Mouse (Mus musculus) hindbrain, embryonic 15.5 days (tissue): ENCODE data around the gene Ttll3. TPM values are rescaled to one million over a fixed set of nuclear protein-coding genes. Genes with fewer than 3 reads are reported as not detected.

Experiments
- ATAC-seq: fragments of 200-750 bp; cut with Nextera tagmentation; 2 replicates; pipeline ENCODE4 v1.8.0; 2017; ENCODE audit warnings: low read depth, moderate number of reproducible peaks, moderate TSS enrichment; ENCODE audit not compliant: low FRiP score
- H3K27ac ChIP-seq: fragments of 300-500 bp; sonication (generic); replicated peaks from 2 replicates; pipeline ENCODE4 v1.5.1; 2015; ENCODE audit warnings: mild to moderate bottlenecking, inconsistent platforms
- H3K27me3 ChIP-seq: fragments of 300-500 bp; sonication (generic); 2 replicates; pipeline ENCODE4 v1.6.1; 2015; ENCODE audit warnings: control low read depth, inconsistent platforms
- H3K36me3 ChIP-seq: fragments of 300-500 bp; sonication (generic); 2 replicates; pipeline ENCODE4 v1.6.1; 2015; ENCODE audit warnings: control low read depth, inconsistent platforms
- H3K4me1 ChIP-seq: fragments of 300-500 bp; sonication (generic); replicated peaks from 2 replicates; pipeline ENCODE4 v1.6.1; 2015; ENCODE audit warnings: control low read depth, inconsistent platforms
- H3K4me2 ChIP-seq: fragments of 300-500 bp; sonication (generic); 2 replicates; pipeline ENCODE4 v1.6.1; 2015; ENCODE audit warnings: moderate library complexity, mild to moderate bottlenecking, inconsistent platforms
- H3K4me3 ChIP-seq: fragments of 300-500 bp; sonication (generic); 2 replicates; pipeline ENCODE4 v1.5.1; 2015; ENCODE audit warnings: mild to moderate bottlenecking, inconsistent platforms
- H3K9ac ChIP-seq: fragments of 300-500 bp; sonication (generic); 2 replicates; pipeline ENCODE4 v1.6.1; 2015; ENCODE audit warnings: inconsistent platforms
- H3K9me3 ChIP-seq: fragments of 300-500 bp; sonication (generic); 2 replicates; pipeline ENCODE4 v1.6.1; 2016; ENCODE audit warnings: control low read depth, inconsistent platforms
- WGBS: fragments of 180-500 bp; shearing (Covaris S2); methylation state at CpG from one replicate; pipeline ENCODE4 v1.1.7; 2015; 5-methylcytosine and 5-hydroxymethylcytosine counted together
- polyA plus RNA-seq: library from polyadenylated mRNA; unstranded; fragments of >200 nt; fragmentation: Nextera tagmentation; extraction: Ambion mirVana; gene quantifications from 2 replicates; pipeline ENCODE4 v1.2.1, GENCODE M21; 2015

Gene Ttll3
- polyA plus RNA-seq, 1 experiment from 2014 or later, result 11.3 TPM

DNA sequence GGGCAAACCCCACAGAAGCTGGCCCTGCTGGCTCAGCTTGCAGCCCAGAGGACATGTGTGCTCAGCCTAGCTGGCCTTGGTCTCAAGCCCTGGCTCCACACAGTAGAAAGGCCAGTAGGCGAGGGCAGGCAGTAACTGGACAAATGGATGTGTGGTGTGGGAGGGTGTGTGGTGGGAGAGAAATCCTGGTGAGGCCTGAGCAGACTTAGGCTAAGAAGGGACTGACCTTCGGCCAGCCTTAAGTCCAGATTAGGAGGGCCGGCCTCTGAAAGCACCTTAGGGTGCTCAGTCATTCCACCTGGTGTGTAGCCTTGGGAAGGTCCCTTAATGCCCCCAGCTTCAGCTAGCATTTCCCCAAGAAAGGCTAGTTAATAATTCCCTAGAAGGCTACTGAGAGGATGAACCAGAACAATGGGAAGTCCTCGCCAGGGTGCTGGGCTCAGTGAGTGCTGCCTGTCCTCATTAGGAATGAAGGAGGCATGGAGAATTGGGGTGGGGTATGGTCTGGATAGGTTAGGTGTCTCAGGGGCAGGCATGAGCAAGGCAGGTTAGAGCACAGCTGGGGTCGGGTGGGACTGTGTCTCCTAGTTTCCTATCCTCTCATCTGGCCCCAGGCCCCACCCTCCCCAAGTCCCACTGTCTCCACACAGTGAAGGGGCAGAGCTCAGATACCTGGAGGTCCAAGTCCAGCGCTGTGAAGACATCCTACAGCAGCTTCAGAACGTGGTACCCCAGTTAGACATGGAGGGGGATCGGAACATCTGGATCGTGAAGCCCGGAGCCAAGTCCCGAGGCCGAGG lies 15.8 kb downstream of the Ttll3 start:
- Histone ChIP-seq H3K9me3 (no peaks in the 10 kb centered on the region), H3K4me1 (no peaks in the 10 kb centered on the region), H3K36me3 (no peaks in the 10 kb centered on the region), H3K4me3 (no peak overlapping the region), H3K9ac (no peak overlapping the region), H3K27me3 (no peaks in the 10 kb centered on the region), H3K4me2 (no peak overlapping the region), H3K27ac (no peak overlapping the region)
- 74% methylated on average over 12 of the region's 12 CpGs for WGBS
- no peak for ATAC-seq

GRCm38 (mm10) chr6:113405483-113405882 lies 16.4 kb downstream of the Ttll3 start:
- no peak overlapping the region for H3K4me2 ChIP-seq
- no peak overlapping the region for H3K27ac ChIP-seq
- no peak for ATAC-seq
- 90% methylated on average over 6 of the region's 6 CpGs for WGBS
- H3K4me3 ChIP-seq, result no peak overlapping the region
- no peaks in the 10 kb centered on the region for H3K27me3 ChIP-seq
- no peaks in the 10 kb centered on the region for H3K36me3 ChIP-seq
- H3K9ac ChIP-seq, result no peak overlapping the region
- H3K9me3 ChIP-seq, result no peaks in the 10 kb centered on the region
- no peaks in the 10 kb centered on the region for H3K4me1 ChIP-seq

DNA sequence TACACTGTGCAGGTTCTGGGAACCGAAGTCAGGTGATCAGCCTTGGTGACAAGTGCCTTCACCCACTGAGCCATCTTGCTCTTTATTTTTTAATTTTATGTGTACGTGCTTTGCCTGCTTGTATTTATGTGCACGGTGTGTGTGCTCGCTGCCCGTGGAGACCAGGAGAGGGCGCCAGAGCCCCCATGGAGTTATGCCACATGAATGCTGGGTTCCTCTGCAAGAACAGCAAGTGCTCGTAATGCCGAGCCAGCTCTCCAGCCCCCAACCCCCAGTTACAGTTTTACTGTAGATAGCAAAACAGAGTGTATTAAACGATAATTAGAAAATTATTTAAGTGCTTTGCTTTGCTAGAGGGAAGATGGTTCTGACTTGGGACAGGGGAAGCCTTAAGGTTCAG lies 17.6 kb downstream of the Ttll3 start:
- no peak for ATAC-seq
- no peaks in the 10 kb centered on the region for H3K27me3 ChIP-seq
- H3K4me2 ChIP-seq, result no peak overlapping the region
- no peak overlapping the region for H3K27ac ChIP-seq
- H3K4me1 ChIP-seq, result no peaks in the 10 kb centered on the region
- no peak overlapping the region for H3K9ac ChIP-seq
- H3K36me3 ChIP-seq, result no peaks in the 10 kb centered on the region
- H3K4me3 ChIP-seq, result no peak overlapping the region
- 78% methylated on average over 9 of the region's 9 CpGs for WGBS
- H3K9me3 ChIP-seq, result no peaks in the 10 kb centered on the region

DNA sequence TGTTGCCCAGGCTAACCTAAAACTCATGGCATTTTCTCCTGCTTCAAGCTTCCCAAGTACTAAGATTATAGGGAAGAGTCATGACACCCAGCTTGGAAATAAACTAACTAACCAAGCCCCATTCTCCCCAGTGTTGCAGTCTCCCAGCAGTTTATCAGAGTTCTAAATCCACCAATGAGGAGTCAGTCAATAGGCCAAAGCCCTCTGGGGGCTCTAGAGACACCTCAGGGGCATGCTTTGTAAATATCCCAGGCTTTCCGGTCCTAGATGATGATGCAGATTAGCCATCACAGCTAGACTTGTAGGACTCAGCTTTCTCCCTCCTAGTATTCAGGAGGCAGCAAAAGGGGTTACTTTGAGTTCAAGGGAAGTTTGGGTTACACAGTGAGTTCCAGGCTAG lies 20.9 kb downstream of the Ttll3 start:
- Histone ChIP-seq H3K9ac (no peak overlapping the region), H3K4me3 (no peak overlapping the region), H3K27ac (no peak overlapping the region), H3K4me1 (no peaks in the 10 kb centered on the region), H3K4me2 (no peak overlapping the region), H3K36me3 (peaks cover 4% of the 10 kb centered on the region; the same call in 1 of the 2 replicates), H3K9me3 (no peaks in the 10 kb centered on the region), H3K27me3 (no peaks in the 10 kb centered on the region)
- WGBS, result 64% methylated on average over 1 of the region's 1 CpGs
- ATAC-seq, result no peak

DNA sequence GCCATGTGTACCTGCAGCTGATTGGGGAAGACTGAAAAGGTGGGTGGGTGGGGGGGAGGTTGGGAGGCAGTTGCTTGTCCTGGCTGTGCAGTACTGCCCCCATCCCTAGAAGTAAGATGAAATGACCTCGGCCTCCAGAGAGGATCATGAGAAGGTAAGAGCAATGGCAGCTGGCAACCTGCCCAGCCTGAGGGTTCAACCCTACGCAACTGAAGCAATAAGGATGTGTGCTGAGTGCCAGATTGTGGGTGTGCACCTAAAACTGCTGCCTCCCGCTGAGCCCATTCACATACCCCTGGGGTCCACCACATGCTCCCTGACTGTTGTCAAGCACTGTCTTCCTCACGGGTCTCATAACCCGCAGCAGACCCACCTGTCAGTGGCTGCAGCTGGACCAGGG lies 27.4 kb downstream of the Ttll3 start:
- no peak for ATAC-seq
- WGBS, result 78% methylated on average over 5 of the region's 5 CpGs
- peaks cover 18% of the 10 kb centered on the region for H3K4me1 ChIP-seq
- no peak overlapping the region for H3K4me2 ChIP-seq
- no peaks in the 10 kb centered on the region for H3K9me3 ChIP-seq
- H3K27me3 ChIP-seq, result no peaks in the 10 kb centered on the region
- no peak overlapping the region for H3K27ac ChIP-seq
- no peak overlapping the region for H3K4me3 ChIP-seq
- H3K9ac ChIP-seq, result no peak overlapping the region
- H3K36me3 ChIP-seq, result peaks cover 5% of the 10 kb centered on the region; the same call in 1 of the 2 replicates

GRCm38 (mm10) chr6:113418441-113419198 lies 29.6 kb downstream of the Ttll3 start:
- ATAC-seq, result peak; percentile 68
- Histone ChIP-seq H3K4me2 (peak overlapping the region; percentile 96), H3K9me3 (no peaks in the 10 kb centered on the region), H3K36me3 (peaks cover 5% of the 10 kb centered on the region; the same call in 1 of the 2 replicates), H3K4me3 (peak overlapping the region; percentile 55), H3K4me1 (peaks cover 18% of the 10 kb centered on the region), H3K27ac (peak overlapping the region; percentile 63), H3K9ac (peak overlapping the region; percentile 56), H3K27me3 (no peaks in the 10 kb centered on the region)
- WGBS, result 17% methylated on average over 16 of the region's 16 CpGs

DNA sequence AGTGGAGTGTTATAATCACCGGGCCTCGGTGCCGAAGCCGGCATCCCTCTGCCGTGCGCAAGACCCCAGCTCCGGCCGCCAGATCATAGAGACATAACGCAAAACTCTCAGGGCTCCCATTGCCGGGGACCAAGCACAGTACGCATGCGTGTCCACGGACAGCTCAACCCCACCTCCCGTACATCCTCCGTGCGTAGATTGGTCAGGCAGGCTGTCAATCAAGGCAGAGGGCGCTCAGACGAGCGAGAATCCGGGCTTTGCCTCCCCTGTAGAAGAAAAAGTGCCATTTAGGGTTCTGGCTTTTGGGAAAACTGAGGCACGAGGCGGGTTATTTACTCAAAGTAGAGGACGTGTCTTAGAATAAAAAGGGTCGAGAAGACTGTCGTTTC lies 30.1 kb downstream of the Ttll3 start, which contains the start of gene Rpusd3:
Gene Rpusd3 (minus strand): TSS at position 142 of the 389 bp plus-strand sequence.
- Histone ChIP-seq H3K4me2 (peak within 1 kb of the TSS; percentile 96), H3K36me3 (peaks cover 5% of the 10 kb centered on the region; the same call in 1 of the 2 replicates), H3K27ac (peak within 1 kb of the TSS; percentile 63), H3K27me3 (no peaks in the 10 kb centered on the region), H3K9ac (peak within 1 kb of the TSS; percentile 56), H3K4me3 (peak within 1 kb of the TSS; percentile 55), H3K9me3 (no peaks in the 10 kb centered on the region), H3K4me1 (peaks cover 18% of the 10 kb centered on the region)
- under 1% methylated on average over 25 of the region's 25 CpGs for WGBS
- ATAC-seq, result peak; percentile 97

DNA sequence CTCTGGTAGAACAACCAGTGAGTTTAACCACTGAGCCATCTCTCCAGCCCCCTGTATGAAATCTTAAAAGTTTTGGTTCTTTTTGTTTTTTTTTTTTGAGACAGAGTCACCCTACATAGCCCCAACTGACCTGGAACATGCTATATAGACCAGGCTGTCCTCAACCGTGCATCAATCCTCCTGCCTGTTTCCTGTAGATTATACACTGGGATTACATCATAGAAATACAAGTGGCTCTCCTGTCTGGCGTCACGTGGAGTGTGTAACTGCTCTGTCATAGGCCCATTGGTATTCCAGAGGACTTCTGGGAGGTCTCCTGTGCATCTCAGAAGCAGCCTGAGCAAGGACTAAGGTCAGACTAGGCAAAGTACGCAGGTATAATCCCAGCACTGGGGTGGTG lies 33.9 kb downstream of the Ttll3 start:
- 84% methylated on average over 4 of the region's 4 CpGs for WGBS
- Histone ChIP-seq H3K27me3 (no peaks in the 10 kb centered on the region), H3K36me3 (no peaks in the 10 kb centered on the region), H3K4me2 (no peak overlapping the region), H3K9ac (no peak overlapping the region), H3K27ac (no peak overlapping the region), H3K4me3 (no peak overlapping the region), H3K4me1 (peaks cover 11% of the 10 kb centered on the region), H3K9me3 (no peaks in the 10 kb centered on the region)
- ATAC-seq, result no peak

- H3K4me3 ChIP-seq, result no peak overlapping the region
- H3K27me3 ChIP-seq, result no peaks in the 10 kb centered on the region
- no peaks in the 10 kb centered on the region for H3K9me3 ChIP-seq
- H3K4me2 ChIP-seq, result no peak overlapping the region
- no peak for ATAC-seq
- H3K4me1 ChIP-seq, result peaks cover 4% of the 10 kb centered on the region
- WGBS, result 91% methylated on average over 7 of the region's 7 CpGs
- H3K27ac ChIP-seq, result no peak overlapping the region
- H3K9ac ChIP-seq, result no peak overlapping the region
- no peaks in the 10 kb centered on the region for H3K36me3 ChIP-seq
Measured at GRCm38 (mm10) chr6:113424187-113424586, 35.1 kb downstream of the Ttll3 start.

DNA sequence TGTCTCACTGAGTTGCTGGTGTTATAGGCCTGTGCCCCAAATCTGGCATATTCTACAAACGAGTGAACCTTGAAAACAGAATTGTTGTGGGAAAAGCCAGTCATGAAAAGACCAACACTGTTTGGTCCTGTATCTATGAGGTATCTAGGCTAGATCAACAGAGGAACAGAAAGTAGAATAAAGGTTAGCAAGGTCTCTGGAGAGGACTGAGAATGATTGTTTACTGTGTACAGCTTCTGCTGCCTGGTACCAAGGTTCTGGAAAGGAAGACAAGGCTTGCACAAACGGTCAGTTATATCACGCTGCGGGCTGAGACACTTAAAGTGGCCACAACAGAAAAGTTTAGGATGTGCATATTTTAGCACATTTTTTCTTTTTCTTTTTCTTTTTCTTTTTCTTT lies 37.6 kb downstream of the Ttll3 start:
- 92% methylated on average over 4 of the region's 4 CpGs for WGBS
- Histone ChIP-seq H3K4me2 (no peak overlapping the region), H3K36me3 (no peaks in the 10 kb centered on the region), H3K4me3 (no peak overlapping the region), H3K9ac (no peak overlapping the region), H3K9me3 (no peaks in the 10 kb centered on the region), H3K27me3 (no peaks in the 10 kb centered on the region), H3K27ac (no peak overlapping the region), H3K4me1 (no peaks in the 10 kb centered on the region)
- no peak for ATAC-seq

DNA sequence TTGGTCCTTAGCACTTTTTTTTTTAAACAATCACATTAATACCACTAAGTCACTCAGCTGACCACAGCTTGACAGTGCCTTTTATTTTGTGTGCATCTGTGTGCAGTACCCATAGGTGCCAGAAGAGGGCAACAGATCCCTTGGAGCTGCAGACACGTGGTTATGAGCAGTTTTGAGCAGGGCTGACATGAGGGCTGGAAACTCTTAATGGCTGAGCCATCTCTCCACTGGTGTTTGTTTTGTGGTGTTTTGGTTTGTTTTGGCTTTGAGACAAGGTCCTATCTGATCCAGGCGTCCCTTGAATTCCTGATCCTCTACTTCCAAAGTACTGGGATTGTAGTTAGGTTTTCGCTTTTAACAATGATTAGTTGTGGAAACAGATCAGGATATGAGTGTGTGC lies 38.3 kb downstream of the Ttll3 start:
- Histone ChIP-seq H3K4me1 (no peaks in the 10 kb centered on the region), H3K4me3 (no peak overlapping the region), H3K4me2 (no peak overlapping the region), H3K27me3 (no peaks in the 10 kb centered on the region), H3K9ac (no peak overlapping the region), H3K27ac (no peak overlapping the region), H3K36me3 (no peaks in the 10 kb centered on the region), H3K9me3 (no peaks in the 10 kb centered on the region)
- WGBS, result 63% methylated on average over 3 of the region's 3 CpGs
- no peak for ATAC-seq

DNA sequence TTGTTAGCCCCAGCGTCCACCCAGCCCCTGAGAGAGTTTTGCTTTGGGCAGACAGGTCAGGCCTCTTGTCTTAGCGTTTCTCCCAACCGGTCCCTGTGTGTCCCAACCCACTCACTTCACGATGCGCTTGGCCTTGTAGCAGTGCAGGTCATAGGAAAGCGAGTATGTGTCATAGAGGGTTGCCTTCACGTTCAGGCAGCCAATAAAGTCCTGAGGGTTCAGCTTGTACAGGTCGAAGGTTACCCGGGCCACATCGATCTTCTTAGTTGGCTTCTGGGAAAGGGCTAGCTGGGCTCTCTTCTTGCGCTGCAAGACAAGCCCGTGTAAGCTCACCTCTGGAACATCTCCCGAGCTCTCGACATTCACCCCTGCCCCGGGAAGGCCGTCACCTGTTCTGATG lies 38.9 kb downstream of the Ttll3 start:
- H3K9ac ChIP-seq, result no peak overlapping the region
- no peak overlapping the region for H3K27ac ChIP-seq
- H3K9me3 ChIP-seq, result no peaks in the 10 kb centered on the region
- H3K4me3 ChIP-seq, result no peak overlapping the region
- H3K4me1 ChIP-seq, result no peaks in the 10 kb centered on the region
- 92% methylated on average over 16 of the region's 16 CpGs for WGBS
- ATAC-seq, result no peak
- no peaks in the 10 kb centered on the region for H3K36me3 ChIP-seq
- H3K4me2 ChIP-seq, result no peak overlapping the region
- H3K27me3 ChIP-seq, result no peaks in the 10 kb centered on the region
